Mouse (Mus musculus) gastrocnemius, postnatal 14 days (tissue): Measurements from ENCODE around the gene Sgsm2. TPM values are rescaled to one million over a fixed set of nuclear protein-coding genes. Genes with fewer than 3 reads are reported as not detected.
"Not testable (repeated sequence)": the region's sequence is repeated elsewhere in the genome, so short reads cannot be mapped to it uniquely, and the experiment has no call there.

ENCODE experiments used
- DNase-seq: peaks from one replicate; pipeline ENCODE4 v3.0.0; 2021; ENCODE audit warnings: mixed read lengths
- intact Hi-C: fragments of 180-260 bp; cut with DNase I; formaldehyde crosslinking; loops from one replicate; pipeline ENCODE4 v1.15.1; 2025; ENCODE audit warnings: low total_unique reads
- total RNA-seq, 2 experiments: library from RNA; stranded (reverse); gene quantifications; 2 replicates each; pipeline ENCODE4 v1.2.3; 2021

Gene Sgsm2
- total RNA-seq, 2 experiments from 2014 or later = 2.7 to 3.7 TPM

- intact Hi-C loops = no loop called here
These were observed 63.1 kb downstream of the Sgsm2 start for GRCm38 (mm10) chr11:74833536-74834358.

DNA sequence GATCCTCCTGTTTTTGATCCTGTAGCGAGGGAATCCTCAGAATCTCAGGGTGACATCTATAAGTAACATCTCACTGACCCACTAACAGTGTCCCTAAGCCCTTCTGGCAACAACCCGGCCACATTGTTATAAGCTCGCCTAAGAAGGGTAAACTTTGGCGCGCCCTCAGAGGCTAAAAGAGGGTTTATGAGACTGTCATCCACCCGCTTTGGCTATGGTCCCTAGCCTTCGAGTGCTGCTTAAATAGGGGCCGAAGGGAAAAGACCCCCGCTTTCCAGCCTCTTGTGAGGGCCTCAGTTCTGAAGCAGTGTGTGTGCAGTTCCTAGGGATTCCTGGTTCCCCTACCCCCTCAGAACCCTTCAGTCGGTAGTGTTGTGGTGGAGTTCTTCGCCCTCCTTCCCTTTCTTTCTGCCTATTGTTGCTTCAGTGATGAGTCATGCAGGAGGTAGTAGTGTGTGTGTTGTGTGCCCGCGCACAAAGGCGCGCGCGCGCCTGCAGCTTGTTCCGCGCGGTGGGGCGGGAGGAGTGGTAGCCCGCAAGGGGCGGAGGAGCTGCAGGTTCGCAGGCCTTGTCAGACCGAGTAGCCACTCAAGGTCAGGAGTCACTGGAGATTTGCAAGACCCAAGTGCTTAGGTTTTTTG lies 64.2 kb downstream of the Sgsm2 start:
- peak; percentile 64 for DNase-seq
- intact Hi-C loops = no loop called here

More at GRCm38 (mm10) chr11:74833536-74834358, 63.1 kb downstream of the Sgsm2 start:
- no peak for DNase-seq

DNA sequence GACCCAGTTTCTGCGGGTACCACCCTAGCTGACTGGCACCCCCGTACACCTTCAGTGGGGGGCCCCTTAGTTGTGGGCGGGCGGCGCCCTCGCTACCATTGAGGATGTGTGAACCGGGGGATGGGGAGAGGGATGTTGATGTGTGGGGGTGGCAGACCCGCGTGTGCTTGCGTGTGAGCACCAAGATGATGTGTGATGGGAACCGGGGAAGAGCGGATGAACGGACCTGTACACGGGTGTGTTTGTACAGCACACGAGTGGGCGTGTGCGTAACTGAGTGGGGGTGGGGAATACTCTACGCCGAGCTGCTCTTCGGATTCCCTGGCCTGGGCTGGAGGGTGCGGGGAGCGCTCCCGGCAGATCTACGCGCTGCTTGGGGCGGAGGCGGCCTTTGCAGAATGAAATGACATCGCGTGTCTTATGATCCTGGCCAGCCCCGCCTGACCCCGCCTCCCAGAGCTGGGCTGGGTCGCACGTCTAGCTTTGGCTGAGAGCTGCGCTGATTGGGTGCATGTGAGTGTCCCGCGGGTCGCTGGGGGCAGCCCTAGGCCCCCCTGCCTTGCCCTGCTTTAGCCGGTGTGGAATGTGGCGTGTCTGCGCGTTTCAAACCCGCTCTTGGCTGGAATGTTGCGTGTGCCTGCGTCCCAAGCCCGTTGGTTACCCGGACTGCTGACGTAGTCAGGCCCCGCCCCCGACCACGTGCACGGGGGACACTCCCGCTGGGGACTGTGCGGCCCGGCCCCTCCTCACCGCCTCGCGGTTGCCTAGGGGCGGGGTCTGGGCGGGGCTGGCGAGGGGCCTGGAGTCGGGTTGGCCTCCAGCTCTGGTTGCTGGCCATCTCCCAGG lies 65.0 kb downstream of the Sgsm2 start:
- intact Hi-C loops = no loop called here
- peak; percentile 100 for DNase-seq

DNA sequence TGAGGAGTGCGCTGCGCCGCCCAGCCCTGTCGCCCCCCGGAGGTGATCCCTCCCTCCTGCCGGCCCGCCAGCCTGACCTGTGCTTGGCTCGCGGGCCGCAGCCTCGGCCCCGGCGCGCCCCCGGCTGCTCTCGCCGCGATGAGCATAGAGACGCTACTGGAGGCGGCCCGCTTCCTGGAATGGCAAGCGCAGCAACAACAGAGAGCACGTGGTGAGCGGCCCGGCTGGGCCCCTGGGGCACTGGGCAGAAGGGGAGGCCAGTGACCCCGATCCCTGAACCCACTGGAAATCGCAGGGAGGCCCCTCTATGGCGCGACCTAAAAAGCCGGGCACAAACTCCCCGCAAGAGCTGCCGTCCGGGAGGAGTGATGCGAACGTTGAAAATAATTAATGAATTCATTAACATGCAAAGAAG lies 65.7 kb downstream of the Sgsm2 start:
- intact Hi-C loops = no loop called here
- DNase-seq = peak; percentile 65

GRCm38 (mm10) chr11:74830256-74831161 lies 66.4 kb downstream of the Sgsm2 start, which contains the start of gene Mnt:
Mnt (plus strand) TSS chr11:74830920.
- intact Hi-C loops = no loop called here
- peak; percentile 99 for DNase-seq

DNA sequence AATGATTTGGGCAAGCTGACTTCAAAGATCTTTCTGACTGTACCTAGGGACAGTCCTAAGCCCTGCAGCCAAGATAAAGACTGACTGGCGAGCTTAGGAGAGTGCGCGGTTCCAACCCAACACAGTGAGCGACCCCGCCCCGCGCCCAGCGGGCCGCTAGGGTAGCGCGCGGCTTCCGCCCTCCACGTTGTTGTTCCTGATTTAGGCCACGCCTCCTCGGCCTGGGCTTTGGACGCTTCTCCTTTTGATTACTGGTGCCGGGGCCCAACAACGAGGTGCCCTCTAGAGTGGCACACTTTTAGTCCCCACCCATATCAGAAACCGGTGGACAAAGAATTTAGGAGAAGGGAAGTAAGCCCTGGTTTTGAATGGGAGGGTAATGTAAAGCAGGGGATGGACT lies 67.0 kb downstream of the Sgsm2 start:
- intact Hi-C loops = no loop called here
- peak; percentile 85 for DNase-seq

GRCm38 (mm10) chr11:74828965-74829550 lies 67.8 kb downstream of the Sgsm2 start:
- intact Hi-C loops = no loop called here

DNA sequence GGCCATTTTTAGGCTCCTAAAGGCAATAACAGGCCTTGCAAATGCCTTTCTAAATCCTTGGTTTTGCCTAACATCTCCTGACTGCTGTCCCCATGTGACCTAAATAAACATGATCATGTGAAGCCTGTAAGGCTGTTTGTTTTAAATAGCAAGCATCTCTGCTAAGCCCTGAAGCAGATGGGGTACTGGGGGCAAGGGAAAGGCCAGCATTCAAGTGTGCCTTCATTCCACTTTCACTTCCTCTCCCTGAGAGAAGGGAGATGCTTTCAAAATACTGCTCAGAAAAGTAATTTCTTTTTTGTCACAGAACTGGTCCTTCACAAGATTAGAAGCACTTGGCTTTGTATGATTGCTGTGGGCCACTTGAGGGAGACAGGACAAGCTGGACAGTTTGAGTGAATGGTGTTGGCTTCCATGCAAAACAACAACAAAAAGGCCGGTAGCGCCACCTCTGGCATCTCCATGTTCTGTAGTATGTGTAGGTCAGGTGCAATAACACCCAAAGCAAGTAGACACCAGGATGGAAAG lies 68.4 kb downstream of the Sgsm2 start:
- DNase-seq = no peak
- intact Hi-C loops = no loop called here

More at GRCm38 (mm10) chr11:74828965-74829550, 67.8 kb downstream of the Sgsm2 start:
- no peak for DNase-seq

GRCm38 (mm10) chr11:74827791-74828403 lies 69.0 kb downstream of the Sgsm2 start:
- no peak for DNase-seq
- intact Hi-C loops = no loop called here

DNA sequence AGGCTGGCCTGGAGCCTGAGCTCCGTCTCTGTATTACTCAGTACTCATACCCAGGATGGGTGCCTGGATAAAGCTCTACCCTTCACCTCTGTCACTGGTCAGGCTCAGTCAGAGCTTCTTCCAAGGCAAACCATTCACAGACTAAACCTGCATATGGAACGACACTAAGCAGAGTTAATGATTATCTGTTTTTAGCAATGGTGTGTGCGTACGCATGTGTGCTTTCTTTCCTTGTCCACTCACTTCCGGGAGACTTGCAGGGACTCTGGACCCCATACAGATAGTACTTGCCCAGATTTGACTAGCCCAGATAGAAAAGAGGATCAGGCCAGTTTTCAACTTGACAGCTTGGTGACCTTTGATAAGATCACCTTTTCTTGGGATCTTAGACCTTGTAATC lies 70.2 kb downstream of the Sgsm2 start:
- DNase-seq = no peak
- intact Hi-C loops = no loop called here

DNA sequence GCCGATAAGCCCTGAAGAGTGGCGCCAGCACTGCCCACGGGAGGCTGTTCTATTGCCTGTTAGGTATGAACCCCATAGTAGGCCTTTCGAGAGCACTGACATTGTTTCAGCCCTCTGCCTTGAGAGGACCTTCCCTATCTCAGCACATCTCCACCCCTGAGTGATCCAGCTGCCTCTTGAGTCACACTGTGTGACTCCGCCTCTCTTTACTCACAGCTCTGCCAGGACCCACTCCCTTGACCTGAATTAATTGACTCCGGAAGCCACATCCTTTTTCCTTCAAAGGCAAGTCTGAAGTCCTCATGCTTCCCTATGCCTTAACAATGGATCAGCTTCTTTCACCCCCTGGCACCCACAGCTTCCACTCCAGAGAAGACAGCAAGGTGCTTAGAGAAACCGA lies 70.7 kb downstream of the Sgsm2 start:
- no peak for DNase-seq
- intact Hi-C loops = no loop called here

DNA sequence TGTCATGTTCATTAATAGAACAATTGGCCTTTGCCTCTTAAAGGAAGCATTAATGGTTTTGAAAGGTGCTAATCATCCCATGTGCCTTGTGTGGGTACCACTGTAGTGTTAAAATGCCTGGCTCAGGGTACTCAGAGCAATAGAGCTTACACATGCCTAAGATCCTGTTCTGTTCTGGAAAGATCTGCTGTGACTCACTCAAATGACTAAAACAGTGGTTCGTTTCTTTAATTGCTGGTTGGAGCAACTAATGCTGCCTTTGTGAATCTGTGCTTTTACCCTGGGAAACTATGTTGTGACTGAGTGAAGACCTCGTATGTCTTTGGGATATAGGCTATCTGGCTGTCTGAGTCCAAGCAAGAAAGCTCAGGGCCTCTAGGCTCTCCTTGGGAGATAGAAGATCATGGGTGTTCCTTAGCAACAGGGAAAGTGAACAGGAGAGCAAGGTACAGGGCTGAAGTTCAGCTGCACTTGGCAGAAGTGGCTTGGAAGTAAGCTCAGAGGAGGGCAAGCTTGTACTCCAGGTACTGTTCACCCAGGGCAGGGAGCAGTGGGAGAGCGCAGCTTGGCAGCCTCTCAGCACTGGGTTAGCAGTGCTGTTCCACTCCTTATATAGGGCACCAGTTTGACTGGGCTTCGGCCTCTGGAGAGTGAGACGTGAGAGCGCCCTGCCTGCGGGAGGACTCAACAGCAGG lies 74.0 kb downstream of the Sgsm2 start:
- intact Hi-C loops = no loop called here
- DNase-seq = no peak

- no peak for DNase-seq
- intact Hi-C loops = loop anchor here (2.0 kb wide), 1 partner anchor 27 kb away; no protein-coding TSS in a partner anchor
These were observed 75.4 kb downstream of the Sgsm2 start for GRCm38 (mm10) chr11:74821463-74821862.

DNA sequence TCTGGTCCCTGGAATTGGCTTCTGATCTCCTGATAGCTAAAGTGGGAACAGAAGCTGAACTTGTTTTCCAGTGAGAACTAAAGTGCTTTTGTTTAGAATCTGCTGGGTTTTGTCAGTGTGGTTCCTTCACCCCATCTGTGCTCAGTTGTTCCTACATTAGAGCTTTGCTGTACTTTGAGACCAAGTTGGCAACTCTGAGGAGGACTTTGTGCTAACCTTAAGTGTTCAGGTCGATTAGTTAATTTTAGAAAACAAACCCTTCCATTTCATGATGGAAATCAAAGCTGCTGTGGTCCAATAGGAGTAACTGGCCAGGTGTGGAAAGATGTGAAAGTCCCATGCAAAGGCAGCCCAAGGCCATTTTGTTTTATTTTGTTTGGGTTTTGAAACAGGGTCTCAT lies 75.9 kb downstream of the Sgsm2 start:
- intact Hi-C loops = loop anchor here (2.0 kb wide), 1 partner anchor 28 kb away; no protein-coding TSS in a partner anchor
- DNase-seq = no peak

DNA sequence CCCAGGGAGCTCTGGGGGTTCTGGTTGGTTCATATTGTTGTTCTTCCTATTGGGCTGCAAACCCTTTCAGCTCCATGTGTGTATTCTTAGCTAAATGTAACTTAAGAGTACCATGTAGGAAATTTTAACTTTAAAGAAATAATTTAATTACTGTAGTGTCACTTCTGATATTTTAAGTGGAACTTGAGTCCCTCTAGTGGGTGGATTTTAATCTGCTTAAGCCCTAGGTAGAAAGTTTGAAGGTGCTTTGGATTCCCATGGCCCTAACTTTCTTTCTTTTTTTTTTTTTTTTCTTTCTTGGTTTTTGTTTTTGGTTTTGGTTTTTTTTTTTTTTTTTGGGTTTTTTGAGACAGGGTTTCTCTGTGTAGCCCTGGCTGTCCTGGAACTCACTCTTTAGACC lies 81.1 kb downstream of the Sgsm2 start:
- no peak for DNase-seq
- intact Hi-C loops = no loop called here

DNA sequence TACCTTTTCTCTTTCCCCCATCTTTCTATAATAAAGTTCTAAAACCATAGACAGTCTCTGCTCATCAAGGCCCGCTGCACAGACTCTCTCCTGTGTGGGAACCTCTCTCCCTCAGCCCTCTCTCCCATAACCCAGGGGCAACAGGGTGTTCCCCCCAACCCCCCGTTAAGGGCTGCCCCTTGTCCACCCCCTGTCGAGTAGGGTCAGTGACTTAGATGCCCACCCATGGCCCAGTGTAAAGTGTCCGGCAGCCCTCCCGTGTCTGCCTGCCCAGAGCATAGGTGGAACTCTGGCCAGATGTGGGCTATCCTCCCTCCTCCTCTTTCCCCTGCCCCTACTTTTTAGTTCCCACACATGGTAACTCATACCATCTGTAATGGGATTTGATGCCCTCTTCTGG lies 85.3 kb downstream of the Sgsm2 start:
- intact Hi-C loops = no loop called here
- no peak for DNase-seq

DNA sequence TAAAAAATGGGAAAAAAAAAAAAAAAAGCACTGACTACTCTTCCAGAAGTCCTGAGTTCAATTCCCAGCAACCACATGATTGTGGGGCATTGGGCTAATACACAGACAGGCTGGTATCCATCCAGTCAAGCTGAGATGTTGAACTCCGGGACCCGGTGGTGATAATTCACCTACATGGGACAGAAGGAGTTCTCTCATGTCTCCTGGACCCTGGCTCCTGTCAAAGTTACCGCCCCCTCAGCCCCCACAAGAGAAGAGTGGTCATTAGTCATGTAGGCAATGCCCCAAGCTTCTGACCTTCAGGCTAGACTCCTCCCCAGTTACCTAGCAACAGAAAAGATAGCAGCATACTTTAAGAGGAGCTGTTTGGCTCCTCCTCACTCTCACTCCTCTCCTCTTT lies 85.8 kb downstream of the Sgsm2 start:
- intact Hi-C loops = not testable (repeated sequence)

More for the DNA sequence above, 85.8 kb downstream of the Sgsm2 start:
- not testable (repeated sequence) for DNase-seq
